Mouse (Mus musculus) bone marrow, adult 2 months (tissue): ENCODE results near the gene Gm45808.

Experiments
- CTCF ChIP-seq: fragments of 200-500 bp; IDR thresholded peaks from 2 replicates; pipeline ENCODE4 v1.5.1; 2011; ENCODE audit warnings: low read length, control low read depth; ENCODE audit not compliant: control insufficient read depth, insufficient read depth
- POLR2A ChIP-seq: fragments of 200-500 bp; IDR thresholded peaks from 2 replicates; pipeline ENCODE4 v1.6.1; 2011; ENCODE audit warnings: low read depth, mild to moderate bottlenecking, control low read depth, low read length, borderline replicate concordance; ENCODE audit not compliant: control insufficient read depth

DNA sequence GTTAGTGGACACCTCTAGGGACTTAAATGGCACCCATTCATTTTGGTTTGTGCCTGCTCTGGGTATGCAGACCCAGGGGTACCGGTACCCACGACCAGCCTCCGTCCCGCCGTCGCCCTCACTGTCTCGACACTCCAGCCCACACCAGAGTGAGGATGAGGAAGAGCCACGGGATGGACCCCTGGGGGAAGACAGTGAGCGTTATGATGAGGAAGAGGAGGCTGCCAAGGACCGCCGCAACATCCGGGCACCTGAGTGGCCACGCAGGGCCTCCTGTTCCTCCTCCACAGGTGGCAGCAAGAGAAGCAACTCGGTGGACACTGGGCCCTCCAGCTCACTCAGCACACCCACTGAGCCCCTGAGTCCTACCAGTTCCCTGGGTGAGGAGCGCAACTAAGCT is 31.6 kb downstream of the Gm45808 start:
- no peak for TF ChIP-seq POLR2A
- no peak for TF ChIP-seq CTCF
